33 mouse cellular contexts compared by ENCODE assay signal in the genomic region with DNA sequence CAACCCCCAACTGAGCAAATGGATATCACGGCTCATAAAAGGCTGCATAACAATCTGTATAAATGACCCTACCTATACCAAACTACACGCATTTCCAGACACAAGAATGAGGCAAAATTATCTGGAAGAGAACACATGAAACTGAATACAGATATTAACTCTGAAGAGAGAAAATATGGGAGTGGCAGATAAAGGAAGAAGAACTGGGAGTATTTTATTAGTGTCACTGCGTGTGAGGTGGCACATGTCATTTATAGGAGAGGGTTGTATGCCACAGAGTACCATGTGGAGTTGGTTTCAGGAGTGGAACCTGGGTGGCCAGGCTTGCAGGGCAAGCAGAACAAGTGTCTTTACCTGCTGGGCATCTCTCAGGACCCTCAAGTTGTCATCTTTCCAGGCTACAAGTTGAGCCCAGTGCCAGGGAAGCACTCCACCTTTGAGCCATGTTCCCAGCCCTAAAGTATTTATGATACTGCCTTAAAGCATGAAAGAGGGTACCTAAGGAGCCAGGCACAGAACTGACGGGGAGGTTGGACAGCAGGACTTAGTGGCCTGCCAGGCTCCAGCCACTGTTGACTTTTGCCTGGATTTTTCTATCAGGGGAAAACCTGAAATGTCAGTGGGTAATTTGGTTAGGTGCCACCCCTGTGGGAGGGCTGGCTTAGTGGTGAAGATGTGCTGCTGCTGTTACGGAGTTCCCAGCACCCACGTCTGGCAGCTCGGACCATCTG. TPM values are rescaled to one million over a fixed set of nuclear protein-coding genes. Genes with fewer than 3 reads are reported as not detected.
DNase-seq lines count a peak whose midpoint lies in the region; ATAC-seq and TF ChIP-seq lines count a peak whose summit lies in the region.
"Had no signal": no experiment of that assay in that cellular context is flagged by ENCODE, and none has a peak within 500 bp of the region (broad histone marks: within the 10 kb centered on the region; RNA-seq: fewer than 3 reads in every experiment).

No protein-coding gene starts in this region.

- 41% methylated on average over 7 of the region's 7 CpGs for WGBS in liver, embryonic 15.5 days (ENCODE audit: insufficient replicate concordance)
- 85% methylated on average over 7 of the region's 7 CpGs for WGBS in embryonic facial prominence, embryonic 10.5 days

- peak; percentile 24; the same call in 1 of the 2 replicates for ATAC-seq in G1E (ENCODE audit: extremely low read depth, insufficient number of reproducible peaks, low FRiP score, poor library complexity, severe bottlenecking)
- peak; percentile 71 for ATAC-seq in liver, embryonic 15.5 days (ENCODE audit: insufficient read depth)
- ATAC-seq in frontal cortex, adult (ENCODE audit: low TSS enrichment): no peak
- ATAC-seq: inflammation-experienced regulatory T-cells, adult 6 months; midbrain, embryonic 15.5 days; Patski had no signal

- H3K4me1 ChIP-seq in G1E (ENCODE audit: insufficient read depth, low read depth, low read length) (peaks cover 57% of the 10 kb centered on the region), MEL (ENCODE audit: control insufficient read depth in 1 of 2, insufficient read depth in 2 of 2, low read length in 2 of 2) (peaks cover 29 to 31% of the 10 kb centered on the region in 2 experiments)
- H3K4me1 ChIP-seq in erythroblast, embryonic 14.5 days (ENCODE audit: control insufficient read depth): peaks cover 73% of the 10 kb centered on the region
- peaks cover 66% of the 10 kb centered on the region for H3K4me1 ChIP-seq in liver, embryonic 15.5 days (replicated peaks)
- no peaks in the 10 kb centered on the region for H3K4me1 ChIP-seq in embryonic facial prominence, embryonic 10.5 days
- H3K4me1 ChIP-seq: forebrain, embryonic 12.5 days; heart, embryonic 12.5 days; hindbrain, embryonic 15.5 days; midbrain, embryonic 10.5 days; midbrain, embryonic 15.5 days; neural tube, embryonic 12.5 days had no signal

- H3K4me2 ChIP-seq in liver, embryonic 15.5 days: peak overlapping the region; percentile 52
- H3K4me2 ChIP-seq: forebrain, embryonic 12.5 days; heart, embryonic 12.5 days; hindbrain, embryonic 15.5 days; midbrain, embryonic 15.5 days; neural tube, embryonic 12.5 days had no signal

- TF ChIP-seq EP300 in MEL (IDR thresholded peaks at IDR 0.05; ENCODE audit: low read depth in 1 of 2, low read length in 2 of 2): no peak

- TF ChIP-seq CTCF in G1E (IDR thresholded peaks at IDR 0.05; ENCODE audit: low read depth, low read length): no peak
- no peak for TF ChIP-seq CTCF in MEL (IDR thresholded peaks at IDR 0.05 in 2 of 3, conservative IDR thresholded peaks at IDR 0.05 in 1 of 3; ENCODE audit: control insufficient read depth in 1 of 3, insufficient read depth in 1 of 3, low read depth in 2 of 3, low read length in 3 of 3, poor library complexity in 1 of 3, severe bottlenecking in 1 of 3)

- peak overlapping the region; percentile 48 for H3K27ac ChIP-seq in MEL (ENCODE audit: control insufficient read depth, low read depth, low read length)
- H3K27ac ChIP-seq in liver, embryonic 15.5 days (replicated peaks): peak overlapping the region; percentile 93
- H3K27ac ChIP-seq in embryonic facial prominence, embryonic 10.5 days (replicated peaks): no peak overlapping the region
- H3K27ac ChIP-seq: forebrain, embryonic 12.5 days; hindbrain, embryonic 15.5 days; midbrain, embryonic 10.5 days; midbrain, embryonic 15.5 days; neural tube, embryonic 12.5 days had no signal

- H3K9me3 ChIP-seq in G1E (replicated peaks) (no peaks in the 10 kb centered on the region), MEL (replicated peaks; ENCODE audit: insufficient read depth, low read length) (no peaks in the 10 kb centered on the region)
- H3K9me3 ChIP-seq in erythroblast, embryonic 14.5 days (ENCODE audit: control insufficient read depth, low read length): no peaks in the 10 kb centered on the region
- H3K9me3 ChIP-seq in liver, embryonic 15.5 days (replicated peaks): no peaks in the 10 kb centered on the region
- no peaks in the 10 kb centered on the region for H3K9me3 ChIP-seq in embryonic facial prominence, embryonic 10.5 days
- H3K9me3 ChIP-seq: forebrain, embryonic 12.5 days; heart, embryonic 12.5 days; hindbrain, embryonic 15.5 days; midbrain, embryonic 10.5 days; midbrain, embryonic 15.5 days; neural tube, embryonic 12.5 days had no signal

- H3K79me2 ChIP-seq in MEL (ENCODE audit: control insufficient read depth, insufficient read depth, low read length, poor library complexity): no peaks in the 10 kb centered on the region

- no peak for TF ChIP-seq POLR2A in MEL (IDR thresholded peaks at IDR 0.05; ENCODE audit: control insufficient read depth in 1 of 2, insufficient read depth in 1 of 2, low read depth in 1 of 2, low read length in 2 of 2, poor library complexity in 1 of 2)

- H3K27me3 ChIP-seq in G1E (ENCODE audit: insufficient read depth, low read length) (no peaks in the 10 kb centered on the region), MEL (ENCODE audit: control insufficient read depth in 1 of 2, insufficient read depth in 2 of 2, low read length in 2 of 2) (no peaks in the 10 kb centered on the region)
- H3K27me3 ChIP-seq in erythroblast, embryonic 14.5 days (ENCODE audit: control insufficient read depth): no peaks in the 10 kb centered on the region
- no peaks in the 10 kb centered on the region for H3K27me3 ChIP-seq in liver, embryonic 15.5 days
- no peaks in the 10 kb centered on the region for H3K27me3 ChIP-seq in embryonic facial prominence, embryonic 10.5 days (replicated peaks; ENCODE audit: low read depth, poor library complexity, severe bottlenecking)
- H3K27me3 ChIP-seq: forebrain, embryonic 12.5 days; heart, embryonic 12.5 days; hindbrain, embryonic 15.5 days; midbrain, embryonic 15.5 days; neural tube, embryonic 12.5 days had no signal

- DNase-seq in G1E (ENCODE audit: low spot score) (no peak), MEL (ENCODE audit: low read depth, low spot score) (no peak)
- no peak for DNase-seq in lung, postnatal 25 days (ENCODE audit: low spot score)
- no peak for DNase-seq in thymus, adult 18-20 months
- DNase-seq in embryonic facial prominence, embryonic 10.5 days (ENCODE audit: low spot score): no peak
- DNase-seq: adrenal gland, postnatal 14 days; B cell, adult 2 months; cerebellum, adult 18-20 months; cerebellum, postnatal 14 days; gastrocnemius, postnatal 25 days; heart, adult 18-20 months; heart, postnatal 4 days; kidney, adult 11 months; kidney, postnatal 14 days; layer of hippocampus, adult 9-11 months; lung, postnatal 4 days; right cerebral cortex, adult 18-20 months had no signal

- H3K9ac ChIP-seq in MEL (ENCODE audit: control insufficient read depth, low read depth, low read length, poor library complexity, severe bottlenecking): peak overlapping the region; percentile 15
- H3K9ac ChIP-seq in liver, embryonic 15.5 days: 0 out of 2 replicates have a peak overlapping the region, but pooled peaks have one; percentile 19
- H3K9ac ChIP-seq: forebrain, embryonic 12.5 days; heart, embryonic 12.5 days; hindbrain, embryonic 15.5 days; midbrain, embryonic 15.5 days; neural tube, embryonic 12.5 days had no signal

- H3K36me3 ChIP-seq in G1E (replicated peaks) (no peaks in the 10 kb centered on the region), MEL (ENCODE audit: control insufficient read depth in 1 of 2, insufficient read depth in 2 of 2, low read length in 2 of 2) (peaks cover 0 to 41% of the 10 kb centered on the region in 2 experiments; a peak in 2 of 4 replicates)
- no peaks in the 10 kb centered on the region for H3K36me3 ChIP-seq in erythroblast, embryonic 14.5 days (ENCODE audit: control insufficient read depth)
- H3K36me3 ChIP-seq in liver, embryonic 15.5 days (replicated peaks): no peaks in the 10 kb centered on the region
- H3K36me3 ChIP-seq in embryonic facial prominence, embryonic 10.5 days (replicated peaks): no peaks in the 10 kb centered on the region
- H3K36me3 ChIP-seq: forebrain, embryonic 12.5 days; heart, embryonic 12.5 days; hindbrain, embryonic 15.5 days; midbrain, embryonic 10.5 days; midbrain, embryonic 15.5 days; neural tube, embryonic 12.5 days had no signal

- H3K4me3 ChIP-seq in G1E (ENCODE audit: low read depth, low read length) (peak overlapping the region; percentile 52; the same call in 1 of the 2 replicates), MEL (ENCODE audit: control insufficient read depth in 1 of 2, insufficient read depth in 1 of 2, low read depth in 2 of 2, low read length in 2 of 2) (peak overlapping the region in 1 of 2 experiments; percentile 12; a peak in 1 of 4 replicates)
- peak overlapping the region; percentile 3 for H3K4me3 ChIP-seq in erythroblast, embryonic 14.5 days (replicated peaks)
- no peak overlapping the region for H3K4me3 ChIP-seq in liver, embryonic 15.5 days (replicated peaks)
- H3K4me3 ChIP-seq in embryonic facial prominence, embryonic 10.5 days: no peak overlapping the region
- H3K4me3 ChIP-seq: forebrain, embryonic 12.5 days; heart, embryonic 12.5 days; hindbrain, embryonic 15.5 days; midbrain, embryonic 10.5 days; midbrain, embryonic 15.5 days; neural tube, embryonic 12.5 days had no signal

- TF ChIP-seq RAD21 in MEL (IDR thresholded peaks at IDR 0.05; ENCODE audit: low read depth, low read length): no peak

RNA-seq across cellular contexts. Expression of gene Msmp, which starts 14.5 kb away (rescaled TPM):
- not detected in 2 replicates for total RNA-seq in G1E (2014; fragmentation: Nextera tagmentation)
- total RNA-seq in G1E (2017): 0.17 TPM in 1 of 2 replicates, not detected in the other
- polyA plus RNA-seq in G1E (2012): not detected in 2 replicates
- 0.73 and 1.0 TPM in 2 replicates for total RNA-seq in MEL (2012; rRNA removed)
- 1 to 10 TPM in 1 of 2 experiments, not detected in 1; 2.5 TPM for polyA plus RNA-seq in MEL (2012; ENCODE audit: insufficient read depth in 1 of 2, insufficient read length in 2 of 2, low read depth in 1 of 2, low replicate concordance in 2 of 2, missing spikeins in 1 of 2)
- polyA plus RNA-seq in erythroblast, embryonic 14.5 days (2012): not detected in 2 replicates
- 0.58 TPM in 1 of 2 replicates, not detected in the other for polyA plus RNA-seq in liver, embryonic 15.5 days (2015; fragmentation: Nextera tagmentation; extraction: Ambion mirVana)
- 0.34 and 0.99 TPM in 2 replicates for polyA plus RNA-seq in embryonic facial prominence, embryonic 10.5 days (2016; fragmentation: Nextera tagmentation; extraction: Ambion mirVana)
- total RNA-seq: left cerebral cortex, postnatal 10 days; liver, adult 2 months had no signal
- polyA plus RNA-seq: embryonic facial prominence, embryonic 11.5 days; heart, postnatal 0 days; inflammation-experienced regulatory T-cells, adult 6 months; limb, embryonic 11.5 days; liver, adult 2 months; Patski had no signal

RNA-seq across cellular contexts. Expression of gene Gba2, which starts 20.1 kb away (rescaled TPM):
- total RNA-seq in G1E (2014; fragmentation: Nextera tagmentation) (21.4 and 23.8 TPM in 2 replicates), G1E (2017) (12.6 and 14.1 TPM in 2 replicates), MEL (2012; rRNA removed) (5.7 and 6.2 TPM in 2 replicates)
- polyA plus RNA-seq in G1E (2012) (14.5 and 18.3 TPM in 2 replicates), MEL (2012; ENCODE audit: insufficient read depth in 1 of 2, insufficient read length in 2 of 2, low read depth in 1 of 2, low replicate concordance in 2 of 2, missing spikeins in 1 of 2) (10 to 100 TPM in 1 of 2 experiments, not detected in 1; 24.9 TPM)
- 0.70 and 1.1 TPM in 2 replicates for polyA plus RNA-seq in erythroblast, embryonic 14.5 days (2012)
- polyA plus RNA-seq in liver, embryonic 15.5 days (2015; fragmentation: Nextera tagmentation; extraction: Ambion mirVana): 16.7 and 18.8 TPM in 2 replicates
- 26.6 and 28.0 TPM in 2 replicates for polyA plus RNA-seq in embryonic facial prominence, embryonic 10.5 days (2016; fragmentation: Nextera tagmentation; extraction: Ambion mirVana)

RNA-seq across cellular contexts. Expression of gene Rgp1, which starts 20.3 kb away (rescaled TPM):
- total RNA-seq in G1E (2014; fragmentation: Nextera tagmentation): 48.5 and 54.7 TPM in 2 replicates
- 18.6 and 23.2 TPM in 2 replicates for total RNA-seq in G1E (2017)
- 31.2 and 105 TPM in 2 replicates for polyA plus RNA-seq in G1E (2012)
- total RNA-seq in MEL (2012; rRNA removed): 14.3 and 17.1 TPM in 2 replicates
- polyA plus RNA-seq in MEL (2012; ENCODE audit: insufficient read depth in 1 of 2, insufficient read length in 2 of 2, low read depth in 1 of 2, low replicate concordance in 2 of 2, missing spikeins in 1 of 2): 10 to 100 TPM in 1 of 2 experiments, not detected in 1; 47.6 TPM
- 3.5 and 7.2 TPM in 2 replicates for polyA plus RNA-seq in erythroblast, embryonic 14.5 days (2012)
- polyA plus RNA-seq in liver, embryonic 15.5 days (2015; fragmentation: Nextera tagmentation; extraction: Ambion mirVana): 13.6 and 15.7 TPM in 2 replicates
- 17.5 and 18.8 TPM in 2 replicates for polyA plus RNA-seq in embryonic facial prominence, embryonic 10.5 days (2016; fragmentation: Nextera tagmentation; extraction: Ambion mirVana)

RNA-seq across cellular contexts. Expression of gene Npr2, which starts 32.9 kb away (rescaled TPM):
- total RNA-seq in G1E (2014; fragmentation: Nextera tagmentation) (6.3 TPM in 1 of 2 replicates, not detected in the other), G1E (2017) (0.23 and 0.44 TPM in 2 replicates), MEL (2012; rRNA removed) (0.27 and 0.49 TPM in 2 replicates)
- polyA plus RNA-seq in G1E (2012) (0.04 TPM in 2 replicates), MEL (2012; ENCODE audit: insufficient read depth in 1 of 2, insufficient read length in 2 of 2, low read depth in 1 of 2, low replicate concordance in 2 of 2, missing spikeins in 1 of 2) (1 to 10 TPM in 1 of 2 experiments, not detected in 1; 2.3 TPM)
- polyA plus RNA-seq in erythroblast, embryonic 14.5 days (2012): 0.15 TPM in 1 of 2 replicates, not detected in the other
- 0.70 and 0.88 TPM in 2 replicates for polyA plus RNA-seq in liver, embryonic 15.5 days (2015; fragmentation: Nextera tagmentation; extraction: Ambion mirVana)
- polyA plus RNA-seq in embryonic facial prominence, embryonic 10.5 days (2016; fragmentation: Nextera tagmentation; extraction: Ambion mirVana): 12.5 and 16.7 TPM in 2 replicates
- polyA plus RNA-seq: inflammation-experienced regulatory T-cells, adult 6 months had no signal

RNA-seq across cellular contexts. Expression of gene Tln1, which starts 36.3 kb away (rescaled TPM):
- 166 and 262 TPM in 2 replicates for total RNA-seq in G1E (2014; fragmentation: Nextera tagmentation)
- 127 and 167 TPM in 2 replicates for total RNA-seq in G1E (2017)
- 138 and 163 TPM in 2 replicates for polyA plus RNA-seq in G1E (2012)
- total RNA-seq in MEL (2012; rRNA removed): 106 and 112 TPM in 2 replicates
- 100 to 1,000 TPM in 1 of 2 experiments, 10 to 100 TPM in 1; 22.9 to 146 TPM for polyA plus RNA-seq in MEL (2012; ENCODE audit: insufficient read depth in 1 of 2, insufficient read length in 2 of 2, low read depth in 1 of 2, low replicate concordance in 2 of 2, missing spikeins in 1 of 2)
- polyA plus RNA-seq in erythroblast, embryonic 14.5 days (2012): 17.6 and 19.2 TPM in 2 replicates
- 37.5 and 40.3 TPM in 2 replicates for polyA plus RNA-seq in liver, embryonic 15.5 days (2015; fragmentation: Nextera tagmentation; extraction: Ambion mirVana)
- polyA plus RNA-seq in embryonic facial prominence, embryonic 10.5 days (2016; fragmentation: Nextera tagmentation; extraction: Ambion mirVana): 53.1 and 53.5 TPM in 2 replicates

Comparison
In these comparisons a context has a peak if more than half of its experiments do, and no peak if none do; other contexts are left out.
1. H3K4me3 ChIP-seq: peak in G1E (single experiment) and erythroblast, embryonic 14.5 days (single experiment); none in liver, embryonic 15.5 days (single experiment) and embryonic facial prominence, embryonic 10.5 days (single experiment).